Mouse (Mus musculus) adrenal gland, adult 2 months (tissue): Measurements from ENCODE around the gene Prmt2. TPM values are rescaled to one million over a fixed set of nuclear protein-coding genes. Genes with fewer than 3 reads are reported as not detected.
A peak's percentile ranks its signal among the peaks of the same experiment; 100 is the strongest.

Experiments used
- DNase-seq: peaks from one replicate; pipeline ENCODE4 v3.0.0; 2021
- microRNA-seq, 2 experiments: library from miRNA; unstranded; fragments of <30 nt; microRNA quantifications; one replicate each; pipeline ENCODE4 v1.2.0; 2021
- polyA plus RNA-seq: library from polyadenylated mRNA; depleted of rRNA; stranded (reverse); fragments of >200 nt; gene quantifications from 2 replicates; pipeline ENCODE4 v1.2.3, GENCODE M21; 2012; rRNA removed
- total RNA-seq, 2 experiments: library from RNA; stranded (reverse); gene quantifications; 2 replicates each; pipeline ENCODE4 v1.2.3; 2021

Prmt2 gene
- total and polyA plus RNA-seq, 3 experiments: 19.0 to 25.9 (median 22.1) TPM

- no peak for DNase-seq
These were observed 19.4 kb downstream of the Prmt2 start for GRCm38 (mm10) chr10:76218240-76218639.

DNA sequence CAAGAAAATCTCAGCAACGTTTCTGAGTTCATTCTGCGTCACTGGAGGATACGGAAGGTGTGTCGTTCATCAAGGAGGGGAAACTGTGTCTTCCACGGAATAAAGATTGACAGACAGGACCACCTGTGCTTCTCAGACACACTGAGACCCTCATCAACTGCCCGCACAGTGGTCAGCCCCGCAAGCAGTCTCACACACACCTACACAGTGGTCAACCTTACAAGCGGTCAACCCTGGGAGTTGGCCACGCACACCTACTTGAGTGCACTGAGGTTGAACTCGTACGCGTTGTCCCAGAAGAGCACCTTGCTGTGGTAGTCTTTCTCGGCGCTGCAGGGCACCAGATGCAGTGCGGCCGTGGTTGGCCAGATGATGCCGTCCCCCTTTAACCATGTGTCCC is 20.6 kb downstream of the Prmt2 start:
- DNase-seq: no peak

GRCm38 (mm10) chr10:76214161-76214560 is 23.5 kb downstream of the Prmt2 start:
- DNase-seq: no peak

- no peak for DNase-seq
These were observed 25.5 kb downstream of the Prmt2 start for GRCm38 (mm10) chr10:76212121-76212520.

GRCm38 (mm10) chr10:76210806-76211205 is 26.9 kb downstream of the Prmt2 start:
- no peak for DNase-seq

DNA sequence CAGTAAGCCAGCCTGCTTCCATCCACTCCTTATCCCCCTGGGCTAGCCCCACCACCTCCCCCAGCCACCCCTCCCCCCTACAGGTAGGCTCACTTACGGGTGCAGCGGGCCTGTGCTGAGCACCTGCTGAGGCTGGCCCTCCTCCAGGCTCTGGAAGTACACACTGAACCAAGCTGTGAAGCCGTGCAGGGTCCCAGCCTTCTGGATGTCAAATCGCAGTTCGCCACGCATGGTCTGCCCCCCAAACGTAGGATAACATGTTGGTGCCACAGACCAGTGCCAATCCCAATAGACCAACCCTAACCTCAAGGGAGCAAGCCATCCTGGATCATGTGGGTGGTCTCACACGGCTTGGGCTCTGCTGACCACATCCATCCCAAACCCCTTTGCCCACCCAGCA is 28.4 kb downstream of the Prmt2 start:
- no peak for DNase-seq

GRCm38 (mm10) chr10:76207262-76207796 is 30.3 kb downstream of the Prmt2 start:
- no peak for DNase-seq

GRCm38 (mm10) chr10:76203798-76204283 is 33.8 kb downstream of the Prmt2 start:
- peak; percentile 17 for DNase-seq

- DNase-seq: peak; percentile 53
These were observed 35.7 kb downstream of the Prmt2 start for GRCm38 (mm10) chr10:76201978-76202377.

DNA sequence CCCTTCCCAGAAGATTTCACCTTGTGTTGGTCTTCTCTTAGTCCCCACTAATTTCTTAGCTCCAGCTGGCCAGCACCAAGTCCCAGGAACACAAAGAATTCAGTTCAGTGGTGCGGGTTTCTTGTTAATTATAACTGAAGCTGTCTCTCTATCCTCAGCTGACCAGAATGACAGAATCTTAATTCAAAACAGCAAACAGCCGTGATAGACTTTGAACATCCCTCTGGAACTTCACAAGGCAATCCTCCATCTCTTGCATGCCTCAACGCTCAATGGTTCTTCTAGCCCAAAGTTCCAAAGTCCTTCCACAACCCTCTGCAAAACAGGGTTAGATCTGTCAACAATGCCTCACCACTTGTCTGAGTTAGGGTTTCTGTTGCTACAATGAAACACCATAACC is 36.2 kb downstream of the Prmt2 start:
- DNase-seq: no peak

GRCm38 (mm10) chr10:76188010-76188409 is 49.7 kb downstream of the Prmt2 start:
- no peak for DNase-seq

DNA sequence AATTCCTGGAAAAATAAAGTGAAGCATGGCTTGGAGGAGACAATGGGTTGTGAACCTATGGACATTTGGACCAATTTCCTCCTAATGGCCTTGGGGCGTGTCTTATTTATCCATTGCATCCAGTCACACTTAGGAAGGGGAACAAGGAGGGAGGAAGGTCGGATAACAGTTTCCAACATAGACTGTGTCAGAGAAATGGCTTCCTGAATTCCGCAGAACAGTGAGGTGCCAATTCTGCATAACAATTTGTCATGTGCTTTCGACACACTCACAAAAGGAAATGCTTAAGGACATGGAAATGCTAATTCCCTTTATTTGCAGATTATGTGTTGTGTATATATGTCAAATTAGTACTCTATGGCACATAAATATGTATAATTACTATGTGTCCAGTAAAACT is 52.4 kb downstream of the Prmt2 start:
- DNase-seq: no peak

- DNase-seq: peak; percentile 2
These were observed 62.8 kb downstream of the Prmt2 start for GRCm38 (mm10) chr10:76174899-76175298.

GRCm38 (mm10) chr10:76158009-76158408 is 79.7 kb downstream of the Prmt2 start:
- DNase-seq: no peak

DNA sequence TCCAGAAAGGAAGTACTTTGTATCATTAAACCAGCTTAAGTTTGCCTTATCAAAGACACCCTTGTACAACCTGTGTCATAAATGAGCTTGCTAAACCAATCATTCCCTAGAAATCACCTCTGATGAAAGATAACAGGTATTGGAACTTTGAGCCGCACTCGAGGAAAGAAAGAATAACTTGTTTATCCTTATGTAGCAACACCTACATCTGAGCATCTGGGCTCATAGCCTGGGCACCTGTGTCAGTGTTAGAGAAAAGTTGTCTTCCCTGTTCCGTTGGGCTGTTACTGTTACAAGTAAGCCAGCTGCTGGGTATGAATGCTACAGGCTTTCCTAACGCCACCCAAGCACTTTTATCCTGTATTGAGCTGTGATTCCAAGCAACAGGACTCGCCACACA is 80.1 kb downstream of the Prmt2 start:
- DNase-seq: no peak

Small RNA genes within 50 kb of the gene (microRNA-seq; reads per million reads assigned to microRNA genes)
- gene Mir678: 0 reads per million in 2 experiments

Other genes starting within 250 kb of the Prmt2 start
- 1 to 10 TPM; 5.8 to 9.9 TPM for gene Zfp280b, start 205.2 kb downstream of the Prmt2 start, total RNA-seq
- 3.5 and 3.8 TPM in 2 replicates for gene Zfp280b, start 205.2 kb downstream of the Prmt2 start, polyA plus RNA-seq
- not detected for gene Slc5a4b, start 126.9 kb downstream of the Prmt2 start, total RNA-seq
- gene Slc5a4b, start 126.9 kb downstream of the Prmt2 start, polyA plus RNA-seq: not detected in 2 replicates
- not detected for gene Slc5a4a, start 90.4 kb downstream of the Prmt2 start, total RNA-seq
- gene Slc5a4a, start 90.4 kb downstream of the Prmt2 start, polyA plus RNA-seq: not detected in 2 replicates
- gene S100b, start 16.0 kb upstream of the Prmt2 start, total RNA-seq: 10 to 100 TPM; 11.6 to 26.6 TPM
- 2.0 TPM in 2 replicates for gene S100b, start 16.0 kb upstream of the Prmt2 start, polyA plus RNA-seq
- 10 to 100 TPM; 19.2 to 23.8 TPM for gene Dip2a, start 107.4 kb upstream of the Prmt2 start, total RNA-seq
- 16.7 and 17.3 TPM in 2 replicates for gene Dip2a, start 107.4 kb upstream of the Prmt2 start, polyA plus RNA-seq
- gene AC141477.1, start 202.6 kb upstream of the Prmt2 start, total RNA-seq: not detected
- not detected in 2 replicates for gene AC141477.1, start 202.6 kb upstream of the Prmt2 start, polyA plus RNA-seq
- 10 to 100 TPM; 13.5 to 14.6 TPM for gene Pcnt, start 204.9 kb upstream of the Prmt2 start, total RNA-seq
- gene Pcnt, start 204.9 kb upstream of the Prmt2 start, polyA plus RNA-seq: 6.9 and 7.4 TPM in 2 replicates
- not detected for gene 2610028H24Rik, start 211.2 kb upstream of the Prmt2 start, total RNA-seq
- gene 2610028H24Rik, start 211.2 kb upstream of the Prmt2 start, polyA plus RNA-seq: not detected in 2 replicates
- 10 to 100 TPM; 24.3 to 29.5 TPM for gene Mcm3ap, start 231.1 kb upstream of the Prmt2 start, total RNA-seq
- 12.1 and 13.3 TPM in 2 replicates for gene Mcm3ap, start 231.1 kb upstream of the Prmt2 start, polyA plus RNA-seq
- 1 to 10 TPM; 2.5 to 2.8 TPM for gene Ybey, start 231.2 kb upstream of the Prmt2 start, total RNA-seq
- 4.1 and 5.3 TPM in 2 replicates for gene Ybey, start 231.2 kb upstream of the Prmt2 start, polyA plus RNA-seq